Mouse (Mus musculus) CH12.LX (cell line): ENCODE results near the gene Nlgn1. TPM values are rescaled to one million over a fixed set of nuclear protein-coding genes. Genes with fewer than 3 reads are reported as not detected.

Source experiments
- DNase-seq: peaks from one replicate; pipeline ENCODE4 v3.0.0-alpha.2; 2013; ENCODE audit errors: extremely low read depth
- H3K27ac ChIP-seq: 2 replicates; pipeline ENCODE4 v1.5.1; 2012; ENCODE audit warnings: low read depth, mild to moderate bottlenecking, control low read depth, moderate library complexity; ENCODE audit not compliant: insufficient read depth
- H3K27me3 ChIP-seq: replicated peaks from 2 replicates; pipeline ENCODE3; 2012; ENCODE audit warnings: inconsistent platforms
- H3K36me3 ChIP-seq, 2 experiments: replicated peaks in 1 of 2; 2 replicates each; pipeline versions ENCODE3 to v1.6.1; 2012; ENCODE audit warnings: inconsistent platforms in 1 of 2, low read length in 1 of 2, mild to moderate bottlenecking in 1 of 2, mixed read lengths in 1 of 2, moderate library complexity in 1 of 2; ENCODE audit not compliant: control insufficient read depth in 1 of 2, insufficient read depth in 1 of 2
- H3K4me1 ChIP-seq, 2 experiments: 2 replicates each; pipeline ENCODE4 v1.6.1; 2012; ENCODE audit warnings: inconsistent platforms in 1 of 2, moderate library complexity in 1 of 2; ENCODE audit not compliant: insufficient read depth in 2 of 2, control insufficient read depth in 1 of 2
- H3K4me2 ChIP-seq: 2 replicates; pipeline ENCODE4 v1.6.1; 2012; ENCODE audit warnings: low read depth, mild to moderate bottlenecking, control low read depth; ENCODE audit not compliant: poor library complexity, insufficient read depth, severe bottlenecking
- H3K4me3 ChIP-seq, 3 experiments: fragments of 150-350 bp in 1 of 3; sonication (generic) in 1 of 3; replicated peaks in 1 of 3; 2 replicates each; pipeline versions ENCODE3 to v1.5.1; 2011 to 2012; ENCODE audit warnings: low read depth in 2 of 3, low read length in 2 of 3, mild to moderate bottlenecking in 2 of 3, moderate library complexity in 2 of 3, control low read depth in 1 of 3, improper control_type of control experiment in 1 of 3, inconsistent platforms in 1 of 3, mixed read lengths in 1 of 3; ENCODE audit not compliant: poor library complexity in 1 of 3
- H3K79me2 ChIP-seq: replicated peaks from 2 replicates; pipeline ENCODE4 v1.6.1; 2012; ENCODE audit warnings: mild to moderate bottlenecking, moderate library complexity; ENCODE audit not compliant: control insufficient read depth, poor library complexity, insufficient read depth, severe bottlenecking; ENCODE audit errors: extremely low read depth
- H3K9ac ChIP-seq: 2 replicates; pipeline ENCODE4 v1.6.1; 2012; ENCODE audit warnings: low read depth, mild to moderate bottlenecking, control low read depth, moderate library complexity; ENCODE audit not compliant: insufficient read depth
- H3K9me3 ChIP-seq: replicated peaks from 2 replicates; pipeline ENCODE3; 2012; ENCODE audit warnings: low read length, inconsistent platforms, mixed read lengths
- BHLHE40 ChIP-seq: IDR thresholded peaks from 2 replicates; pipeline ENCODE4 v1.6.1; 2011; ENCODE audit warnings: mild to moderate bottlenecking, low read depth, low read length, improper control_type of control experiment
- CHD1 ChIP-seq: IDR thresholded peaks from 2 replicates; pipeline ENCODE4 v1.6.1; 2012; ENCODE audit warnings: low read depth, low read length, improper control_type of control experiment, inconsistent platforms
- CHD2 ChIP-seq: IDR thresholded peaks from 2 replicates; pipeline ENCODE4 v1.6.1; 2011; ENCODE audit warnings: low read length, improper control_type of control experiment
- CTCF ChIP-seq, 2 experiments: IDR thresholded peaks in 1 of 2; conservative IDR thresholded peaks in 1 of 2; 2 replicates each; pipeline ENCODE4 v1.5.1; 2011 to 2012; ENCODE audit warnings: low read depth in 2 of 2, low read length in 2 of 2, improper control_type of control experiment in 1 of 2, inconsistent platforms in 1 of 2, mild to moderate bottlenecking in 1 of 2, moderate library complexity in 1 of 2
- E2F4 ChIP-seq: IDR thresholded peaks from 2 replicates; pipeline ENCODE4 v1.6.1; 2011; ENCODE audit warnings: low read depth, low read length, improper control_type of control experiment; ENCODE audit not compliant: insufficient replicate concordance
- ETS1 ChIP-seq: conservative IDR thresholded peaks from 2 replicates; pipeline ENCODE4 v1.6.1; 2012; ENCODE audit warnings: low read depth, mild to moderate bottlenecking, inconsistent platforms, low read length, improper control_type of control experiment, moderate library complexity
- IRF4 ChIP-seq: IDR thresholded peaks from 2 replicates; pipeline ENCODE4 v1.6.1; 2014; ENCODE audit warnings: low read depth, mild to moderate bottlenecking, inconsistent platforms, low read length, improper control_type of control experiment
- JUN ChIP-seq: IDR thresholded peaks from 2 replicates; pipeline ENCODE4 v1.6.1; 2011; ENCODE audit warnings: low read depth, mild to moderate bottlenecking, low read length, improper control_type of control experiment, moderate library complexity; ENCODE audit not compliant: insufficient read depth
- KAT2A ChIP-seq: IDR thresholded peaks from 2 replicates; pipeline ENCODE4 v1.6.1; 2012; ENCODE audit warnings: low read length, improper control_type of control experiment, inconsistent platforms; ENCODE audit not compliant: insufficient replicate concordance
- MAFK ChIP-seq: IDR thresholded peaks from 2 replicates; pipeline ENCODE4 v1.6.1; 2011; ENCODE audit warnings: low read length, improper control_type of control experiment; ENCODE audit not compliant: insufficient replicate concordance
- MAX ChIP-seq: IDR thresholded peaks from 2 replicates; pipeline ENCODE4 v1.6.1; 2011; ENCODE audit warnings: low read length, improper control_type of control experiment
- NELFE ChIP-seq: IDR thresholded peaks from 2 replicates; pipeline ENCODE4 v1.6.1; 2011; ENCODE audit warnings: low read depth, low read length, improper control_type of control experiment
- PAX5 ChIP-seq: IDR thresholded peaks from 2 replicates; pipeline ENCODE4 v1.6.1; 2012; ENCODE audit warnings: low read length, inconsistent platforms, mixed read lengths
- POLR2A ChIP-seq: IDR thresholded peaks from 2 replicates; pipeline ENCODE4 v1.6.1; 2011; ENCODE audit warnings: low read depth, mild to moderate bottlenecking, improper control_type of control experiment, low read length
- RAD21 ChIP-seq: IDR thresholded peaks from 2 replicates; pipeline ENCODE4 v1.6.1; 2011; ENCODE audit warnings: low read depth, mild to moderate bottlenecking, low read length, improper control_type of control experiment, moderate library complexity
- RCOR1 ChIP-seq: conservative IDR thresholded peaks from 2 replicates; pipeline ENCODE4 v1.6.1; 2012; ENCODE audit warnings: low read depth, mild to moderate bottlenecking, inconsistent platforms, low read length, improper control_type of control experiment
- SIN3A ChIP-seq: IDR thresholded peaks from 2 replicates; pipeline ENCODE4 v1.6.1; 2012; ENCODE audit warnings: low read length, improper control_type of control experiment, inconsistent platforms
- TBP ChIP-seq: conservative IDR thresholded peaks from 2 replicates; pipeline ENCODE4 v1.6.1; 2011; ENCODE audit warnings: low read depth, low read length, improper control_type of control experiment
- TCF12 ChIP-seq: IDR thresholded peaks from 2 replicates; pipeline ENCODE4 v1.6.1; 2014; ENCODE audit warnings: low read depth, mild to moderate bottlenecking, inconsistent platforms, low read length, improper control_type of control experiment
- UBTF ChIP-seq: IDR thresholded peaks from 2 replicates; pipeline ENCODE4 v1.6.1; 2012; ENCODE audit warnings: low read depth, mild to moderate bottlenecking, inconsistent platforms, low read length, improper control_type of control experiment, moderate library complexity
- USF1 ChIP-seq: IDR thresholded peaks from 2 replicates; pipeline ENCODE4 v1.6.1; 2014; ENCODE audit warnings: low read depth, mild to moderate bottlenecking, inconsistent platforms, low read length, improper control_type of control experiment
- USF2 ChIP-seq: conservative IDR thresholded peaks from 2 replicates; pipeline ENCODE4 v1.6.1; 2011; ENCODE audit warnings: low read depth, low read length, improper control_type of control experiment
- ZKSCAN1 ChIP-seq: IDR thresholded peaks from 2 replicates; pipeline ENCODE4 v1.6.1; 2012; ENCODE audit warnings: low read depth, inconsistent platforms, low read length, improper control_type of control experiment, borderline replicate concordance
- ZMIZ1 ChIP-seq: IDR thresholded peaks from 2 replicates; pipeline ENCODE4 v1.6.1; 2012; ENCODE audit warnings: low read depth, mild to moderate bottlenecking, inconsistent platforms, low read length, improper control_type of control experiment
- dilution Hi-C: fragments of 300-500 bp; cut with MboI; formaldehyde crosslinking; loops from 2 replicates; pipeline ENCODE4 v1.14.3; 2020; ENCODE audit warnings: low sequenced_read_pairs; ENCODE audit not compliant: extremely low pct_unique_long_range_greater_than_20kb, extremely low pct_ligation_motif_present
- in situ Hi-C: fragments of 300-500 bp; cut with MboI; formaldehyde crosslinking; loops from 3 replicates; pipeline ENCODE4 v1.14.3; 2019; ENCODE audit warnings: low sequenced_read_pairs, low pct_ligation_motif_present, low pct_unique_long_range_greater_than_20kb, mixed read lengths
- polyA plus RNA-seq: library from polyadenylated mRNA; unstranded; fragments of >175 nt; gene quantifications from 2 replicates; pipeline ENCODE4 v1.2.1, GENCODE M21; 2012; ENCODE audit warnings: low read depth; ENCODE audit not compliant: insufficient read length
- total RNA-seq, 2 experiments: library from RNA; depleted of rRNA; stranded (reverse); fragments of 300-350 nt in 1 of 2; fragments of >200 nt in 1 of 2; gene quantifications; 2 replicates each; pipeline ENCODE4 v1.2.3; 2012 to 2014

Nlgn1 gene
- total and polyA plus RNA-seq, 3 experiments, result not detected

DNA sequence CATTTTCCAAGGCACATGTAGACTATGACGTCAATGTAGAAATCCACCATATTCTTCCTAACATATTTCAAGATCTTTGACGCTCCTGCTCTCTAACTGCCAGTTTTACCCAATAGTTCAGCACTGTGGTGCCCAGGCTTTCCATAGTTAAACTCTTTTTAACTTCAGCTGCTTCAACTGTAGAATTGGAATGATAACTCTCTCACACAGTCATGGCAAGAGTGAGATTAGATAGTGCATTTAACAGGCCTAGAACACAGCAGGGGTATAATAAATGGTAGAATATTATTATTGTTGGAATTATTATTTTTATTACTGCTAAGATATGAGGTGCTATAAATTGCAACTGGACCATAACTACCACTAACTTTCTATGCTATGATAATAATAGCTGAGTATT is 574.4 kb downstream of the Nlgn1 start:
- Histone ChIP-seq H3K9ac (no peak overlapping the region), H3K36me3 (no peaks in the 10 kb centered on the region), H3K27me3 (no peaks in the 10 kb centered on the region), H3K9me3 (peaks cover 32% of the 10 kb centered on the region), H3K79me2 (no peaks in the 10 kb centered on the region), H3K4me1 (no peaks in the 10 kb centered on the region), H3K4me3 (no peak overlapping the region), H3K27ac (no peak overlapping the region), H3K4me2 (no peak overlapping the region)
- dilution Hi-C loops (no loop called here), in situ Hi-C loops (no loop called here)
- TF ChIP-seq CHD1 (no peak), MAFK (no peak), MAX (no peak), ZMIZ1 (no peak), UBTF (no peak), TCF12 (no peak), PAX5 (no peak), CTCF (conservative IDR thresholded peaks at IDR 0.05 in 1 of 2, IDR thresholded peaks at IDR 0.05 in 1 of 2; ENCODE audit: low read depth in 2 of 2, low read length in 2 of 2) (no peak), ZKSCAN1 (no peak), RAD21 (no peak)
- DNase-seq, result no peak

GRCm38 (mm10) chr3:25724111-25724510 is 608.1 kb downstream of the Nlgn1 start:
- dilution Hi-C loops, result no loop called here
- no peak for DNase-seq

More at GRCm38 (mm10) chr3:25724111-25724510, 608.1 kb downstream of the Nlgn1 start:
- H3K27me3 ChIP-seq, result no peaks in the 10 kb centered on the region
- peaks cover 22% of the 10 kb centered on the region for H3K9me3 ChIP-seq
- H3K4me3 ChIP-seq, result no peak overlapping the region
- in situ Hi-C loops, result no loop called here
- H3K36me3 ChIP-seq, result no peaks in the 10 kb centered on the region
- TF ChIP-seq SIN3A, result no peak
- no peak for TF ChIP-seq USF2
- no peak for TF ChIP-seq POLR2A
- no peak for TF ChIP-seq BHLHE40
- TF ChIP-seq USF1, result no peak
- TF ChIP-seq TBP, result no peak
- no peak for TF ChIP-seq CTCF (conservative IDR thresholded peaks at IDR 0.05 in 1 of 2, IDR thresholded peaks at IDR 0.05 in 1 of 2; ENCODE audit: low read depth in 2 of 2, low read length in 2 of 2)
- TF ChIP-seq ZKSCAN1, result no peak
- TF ChIP-seq RCOR1, result no peak
- TF ChIP-seq TCF12, result no peak
- TF ChIP-seq E2F4, result no peak
- no peak for TF ChIP-seq ZMIZ1
- TF ChIP-seq JUN, result no peak
- no peak for TF ChIP-seq MAFK
- TF ChIP-seq KAT2A, result no peak
- no peak for TF ChIP-seq NELFE
- TF ChIP-seq CHD2, result no peak
- no peak for TF ChIP-seq ETS1
- TF ChIP-seq PAX5, result no peak
- TF ChIP-seq IRF4, result no peak
- H3K27ac ChIP-seq, result no peak overlapping the region
- H3K79me2 ChIP-seq, result no peaks in the 10 kb centered on the region
- no peak overlapping the region for H3K9ac ChIP-seq
- no peak overlapping the region for H3K4me2 ChIP-seq
- no peaks in the 10 kb centered on the region for H3K4me1 ChIP-seq
